Mouse (Mus musculus): ENCODE data around the gene Slc9a8. TPM values are rescaled to one million over a fixed set of nuclear protein-coding genes. Genes with fewer than 3 reads are reported as not detected.

Slc9a8 gene
- total and polyA plus RNA-seq, 3 experiments, result 16.7 to 25.8 TPM; not detected in 1

DNA sequence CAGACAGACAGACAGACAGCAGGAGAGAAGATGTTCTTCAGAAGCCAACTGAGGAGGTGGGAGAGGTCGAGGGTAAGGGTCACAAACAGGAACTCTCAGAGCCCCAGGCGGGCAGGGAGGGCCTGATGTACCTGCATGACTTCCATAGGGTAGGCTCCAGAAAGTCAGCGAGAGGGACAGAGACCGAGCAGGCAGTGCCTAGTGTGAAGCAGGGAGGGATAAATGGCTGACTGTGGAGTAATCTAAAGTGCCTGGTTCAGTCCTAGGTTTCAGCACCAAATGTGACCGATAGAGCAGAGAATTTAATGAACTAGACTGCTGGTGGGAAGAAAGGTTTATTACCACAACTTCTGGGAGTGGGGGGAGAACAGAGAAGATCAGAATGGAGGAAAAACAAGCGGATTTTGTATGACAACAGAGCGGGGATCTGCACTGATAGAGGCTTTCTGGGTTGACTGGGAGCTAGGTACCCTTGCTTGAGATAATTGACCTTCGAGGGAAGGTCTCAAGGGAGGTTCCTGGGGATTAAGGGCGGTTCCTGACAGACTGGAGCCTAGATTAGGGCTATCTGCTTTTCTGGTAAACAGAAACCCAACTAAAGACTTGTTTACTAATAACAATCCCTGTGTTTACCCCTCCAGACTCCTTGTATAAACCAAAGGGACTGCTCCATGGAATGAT lies 9.4 kb downstream of the Slc9a8 start:
- Histone ChIP-seq H3K27ac (ENCODE audit: control insufficient read depth, low read depth, low read length) (no peak overlapping the region), H3K4me3 (ENCODE audit: control insufficient read depth in 1 of 2, insufficient read depth in 1 of 2, low read depth in 2 of 2, low read length in 2 of 2) (no peak overlapping the region), H3K9ac (ENCODE audit: control insufficient read depth, low read depth, low read length, poor library complexity, severe bottlenecking) (no peak overlapping the region), H3K4me1 (ENCODE audit: control insufficient read depth in 1 of 2, insufficient read depth in 2 of 2, low read length in 2 of 2) (no peaks in the 10 kb centered on the region), H3K36me3 (ENCODE audit: control insufficient read depth in 1 of 2, insufficient read depth in 2 of 2, low read length in 2 of 2) (peaks cover 2 to 28% of the 10 kb centered on the region in 2 experiments; a peak in 3 of 4 replicates), H3K9me3 (replicated peaks; ENCODE audit: insufficient read depth, low read length) (no peaks in the 10 kb centered on the region), H3K27me3 (ENCODE audit: control insufficient read depth in 1 of 2, insufficient read depth in 2 of 2, low read length in 2 of 2) (no peaks in the 10 kb centered on the region), H3K79me2 (ENCODE audit: control insufficient read depth, insufficient read depth, low read length, poor library complexity) (no peaks in the 10 kb centered on the region)
- TF ChIP-seq CHD2 (IDR thresholded peaks at IDR 0.05; ENCODE audit: low read length), result no peak
- no peak for TF ChIP-seq USF2 (IDR thresholded peaks at IDR 0.05; ENCODE audit: borderline replicate concordance in 1 of 2, insufficient read depth in 1 of 2, low read depth in 1 of 2, low read length in 2 of 2)
- no peak for TF ChIP-seq NRF1 (IDR thresholded peaks at IDR 0.05; ENCODE audit: insufficient read depth, low read depth, low read length, poor library complexity, severe bottlenecking)
- TF ChIP-seq ZKSCAN1 (IDR thresholded peaks at IDR 0.05; ENCODE audit: low read depth, low read length), result no peak
- TF ChIP-seq POLR2A (IDR thresholded peaks at IDR 0.05; ENCODE audit: control insufficient read depth in 1 of 2, insufficient read depth in 1 of 2, low read depth in 1 of 2, low read length in 2 of 2, poor library complexity in 1 of 2), result no peak
- no peak for TF ChIP-seq EP300 (IDR thresholded peaks at IDR 0.05; ENCODE audit: low read depth in 1 of 2, low read length in 2 of 2)
- no peak for TF ChIP-seq JUND (IDR thresholded peaks at IDR 0.05; ENCODE audit: low read depth, low read length)
- TF ChIP-seq SMC3 (IDR thresholded peaks at IDR 0.05; ENCODE audit: low read depth, low read length), result no peak
- TF ChIP-seq MEF2A (IDR thresholded peaks at IDR 0.05; ENCODE audit: extremely low read depth, insufficient replicate concordance, low read depth, low read length, poor library complexity, severe bottlenecking), result no peak
- TF ChIP-seq HCFC1 (IDR thresholded peaks at IDR 0.05; ENCODE audit: low read depth, low read length), result no peak
- TF ChIP-seq MAZ (IDR thresholded peaks at IDR 0.05; ENCODE audit: low read depth, low read length), result no peak
- TF ChIP-seq POLR2AphosphoS5 (IDR thresholded peaks at IDR 0.05; ENCODE audit: borderline replicate concordance, low read depth, low read length), result no peak
- TF ChIP-seq POLR2AphosphoS2 (IDR thresholded peaks at IDR 0.05; ENCODE audit: low read length), result no peak
- TF ChIP-seq GABPA (IDR thresholded peaks at IDR 0.05; ENCODE audit: low read depth, low read length), result no peak
- TF ChIP-seq USF1 (IDR thresholded peaks at IDR 0.05; ENCODE audit: low read depth, low read length), result no peak
- TF ChIP-seq CHD1 (IDR thresholded peaks at IDR 0.05; ENCODE audit: low read depth, low read length), result no peak
- no peak for TF ChIP-seq ELF1 (IDR thresholded peaks at IDR 0.05; ENCODE audit: low read depth, low read length)
- TF ChIP-seq ETS1 (IDR thresholded peaks at IDR 0.05; ENCODE audit: low read depth, low read length), result no peak
- TF ChIP-seq KAT2A (conservative IDR thresholded peaks at IDR 0.05; ENCODE audit: low read depth, low read length), result no peak
- no peak for DNase-seq (ENCODE audit: low read depth, low spot score)

DNA sequence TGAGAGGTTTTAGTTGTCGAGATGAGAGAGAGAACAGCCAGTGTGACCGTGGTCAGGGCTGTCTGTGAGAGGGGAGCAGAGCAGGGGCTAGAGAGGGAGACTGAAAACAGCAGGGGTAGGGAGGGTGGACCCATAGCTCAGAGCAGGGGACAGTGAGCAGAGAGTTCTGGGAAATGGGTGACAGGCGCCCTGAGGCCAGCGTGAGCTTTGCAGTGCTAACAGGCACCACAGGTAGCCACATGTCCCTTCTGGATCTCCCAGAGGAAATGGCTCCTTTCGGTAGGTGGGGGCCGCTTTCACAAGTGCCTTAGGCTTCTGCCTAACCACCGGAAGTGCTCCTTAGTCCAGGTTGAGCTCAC lies 9.9 kb downstream of the Slc9a8 start:
- DNase-seq (ENCODE audit: low read depth, low spot score), result no peak
- Histone ChIP-seq H3K79me2 (ENCODE audit: control insufficient read depth, insufficient read depth, low read length, poor library complexity) (no peaks in the 10 kb centered on the region), H3K36me3 (ENCODE audit: control insufficient read depth in 1 of 2, insufficient read depth in 2 of 2, low read length in 2 of 2) (peaks cover 2 to 28% of the 10 kb centered on the region in 2 experiments; a peak in 3 of 4 replicates)

More for the DNA sequence above, 9.9 kb downstream of the Slc9a8 start:
- Histone ChIP-seq H3K9me3 (replicated peaks; ENCODE audit: insufficient read depth, low read length) (no peaks in the 10 kb centered on the region), H3K9ac (ENCODE audit: control insufficient read depth, low read depth, low read length, poor library complexity, severe bottlenecking) (no peak overlapping the region), H3K27me3 (ENCODE audit: control insufficient read depth in 1 of 2, insufficient read depth in 2 of 2, low read length in 2 of 2) (no peaks in the 10 kb centered on the region), H3K4me3 (ENCODE audit: control insufficient read depth in 1 of 2, insufficient read depth in 1 of 2, low read depth in 2 of 2, low read length in 2 of 2) (no peak overlapping the region), H3K27ac (ENCODE audit: control insufficient read depth, low read depth, low read length) (no peak overlapping the region), H3K4me1 (ENCODE audit: control insufficient read depth in 1 of 2, insufficient read depth in 2 of 2, low read length in 2 of 2) (no peaks in the 10 kb centered on the region)
- no peak for TF ChIP-seq MAX (IDR thresholded peaks at IDR 0.05; ENCODE audit: low read length)
- TF ChIP-seq E2F4 (IDR thresholded peaks at IDR 0.05; ENCODE audit: borderline replicate concordance, low read depth, low read length), result no peak
- no peak for TF ChIP-seq GATA1 (IDR thresholded peaks at IDR 0.05; ENCODE audit: low read depth, low read length)
- TF ChIP-seq MAFK (IDR thresholded peaks at IDR 0.05; ENCODE audit: borderline replicate concordance, low read depth, low read length), result no peak
- TF ChIP-seq POLR2A (IDR thresholded peaks at IDR 0.05; ENCODE audit: control insufficient read depth in 1 of 2, insufficient read depth in 1 of 2, low read depth in 1 of 2, low read length in 2 of 2, poor library complexity in 1 of 2), result peak in 1 of 2 experiments; percentile 21; a peak in 1 of 4 replicates
- no peak for TF ChIP-seq RCOR1 (IDR thresholded peaks at IDR 0.05; ENCODE audit: low read depth, low read length)
- no peak for TF ChIP-seq MYB (IDR thresholded peaks at IDR 0.05; ENCODE audit: low read depth, low read length)
- no peak for TF ChIP-seq GABPA (IDR thresholded peaks at IDR 0.05; ENCODE audit: low read depth, low read length)
